Mouse (Mus musculus) intestine, embryonic 14.5 days (tissue): ENCODE measurements around the gene Malrd1. TPM values are rescaled to one million over a fixed set of nuclear protein-coding genes. Genes with fewer than 3 reads are reported as not detected.

Source experiments
- ATAC-seq: fragments of 200-750 bp; cut with Nextera tagmentation; replicated peaks from 2 replicates; pipeline ENCODE4 v1.8.0; 2017; ENCODE audit warnings: low read depth, moderate number of reproducible peaks, moderate TSS enrichment, moderate library complexity; ENCODE audit not compliant: low FRiP score, low TSS enrichment
- DNase-seq: peaks from one replicate; pipeline ENCODE4 v3.0.0-alpha.2; 2018; ENCODE audit warnings: low spot score
- H3K27ac ChIP-seq: fragments of 300-500 bp; sonication (generic); 2 replicates; pipeline ENCODE4 v1.5.1; 2014; ENCODE audit warnings: low read depth, mild to moderate bottlenecking, control low read depth
- H3K27me3 ChIP-seq: fragments of 300-500 bp; sonication (generic); replicated peaks from 2 replicates; pipeline ENCODE4 v1.6.1; 2014; ENCODE audit warnings: low read length, control low read depth; ENCODE audit not compliant: control insufficient read depth, insufficient read depth
- H3K36me3 ChIP-seq: fragments of 300-500 bp; sonication (generic); 2 replicates; pipeline ENCODE4 v1.6.1; 2014; ENCODE audit warnings: low read length, control low read depth; ENCODE audit not compliant: control insufficient read depth, insufficient read depth
- H3K4me1 ChIP-seq: fragments of 300-500 bp; sonication (generic); replicated peaks from 2 replicates; pipeline ENCODE4 v1.6.1; 2014; ENCODE audit warnings: low read length, control low read depth, mixed read lengths; ENCODE audit not compliant: control insufficient read depth, insufficient read depth
- H3K4me2 ChIP-seq: fragments of 300-500 bp; sonication (generic); 2 replicates; pipeline ENCODE4 v1.6.1; 2014; ENCODE audit warnings: low read length
- H3K4me3 ChIP-seq: fragments of 300-500 bp; sonication (generic); 2 replicates; pipeline ENCODE4 v1.5.1; 2014; ENCODE audit warnings: low read depth, low read length, control low read depth, mixed read lengths
- H3K9ac ChIP-seq: fragments of 300-500 bp; sonication (generic); 2 replicates; pipeline ENCODE4 v1.6.1; 2014; ENCODE audit warnings: mild to moderate bottlenecking, low read length
- H3K9me3 ChIP-seq: fragments of 300-500 bp; sonication (generic); 2 replicates; pipeline ENCODE4 v1.6.1; 2016; ENCODE audit warnings: low read length, control low read depth; ENCODE audit not compliant: control insufficient read depth
- WGBS: fragments of 180-500 bp; shearing (Covaris S2); extraction: QIAGEN DNeasy Blood & Tissue Kit; methylation state at CpG from one replicate; pipeline ENCODE4 v1.1.7; 2014; 5-methylcytosine and 5-hydroxymethylcytosine counted together
- polyA plus RNA-seq: library from polyadenylated mRNA; unstranded; fragments of >200 nt; fragmentation: Nextera tagmentation; extraction: Ambion mirVana; gene quantifications from 2 replicates; pipeline ENCODE4 v1.2.1, GENCODE M21; 2014

The Malrd1 gene
- polyA plus RNA-seq, 1 experiment from 2014 or later: 1.8 TPM

DNA sequence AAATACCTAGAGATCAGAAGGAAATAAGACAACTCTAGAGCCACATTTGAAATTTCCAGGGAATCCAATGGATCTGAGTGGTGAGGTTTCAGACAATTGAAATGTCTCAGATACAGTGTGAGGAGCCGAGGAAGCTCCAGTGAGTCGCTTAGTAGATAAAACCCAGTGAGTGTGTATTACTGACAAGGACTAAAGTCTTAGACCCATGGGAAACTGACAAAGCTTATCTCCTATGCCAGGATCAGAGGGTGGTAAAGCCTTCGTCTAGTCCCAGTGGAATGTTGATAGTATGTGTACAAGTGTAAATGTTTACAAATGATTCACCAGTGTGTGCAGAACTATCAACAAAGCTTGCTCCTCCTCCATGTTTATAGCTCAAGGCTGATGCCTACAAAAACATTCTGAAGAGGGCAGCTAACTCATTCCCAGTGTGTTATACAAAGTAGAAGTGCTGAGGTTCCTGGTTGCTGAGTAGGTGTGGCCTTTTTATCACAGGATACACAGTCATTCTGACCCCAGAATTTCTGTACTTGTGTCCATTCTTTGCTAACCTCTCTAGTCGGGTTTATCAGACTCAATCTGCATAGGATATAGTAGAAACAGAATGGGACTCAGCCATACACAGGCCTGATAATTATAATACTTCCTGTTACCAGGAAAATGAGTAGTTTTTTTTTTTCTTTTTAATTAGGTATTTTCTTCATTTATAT is 218.9 kb downstream of the Malrd1 start:
- no peak for ATAC-seq
- no peak overlapping the region for H3K9ac ChIP-seq
- H3K27ac ChIP-seq: no peak overlapping the region
- DNase-seq: no peak
- no peak overlapping the region for H3K4me3 ChIP-seq
- H3K4me2 ChIP-seq: no peak overlapping the region
- WGBS: 35% methylated on average over 4 of the region's 4 CpGs
- no peaks in the 10 kb centered on the region for H3K36me3 ChIP-seq
- no peaks in the 10 kb centered on the region for H3K27me3 ChIP-seq
- no peaks in the 10 kb centered on the region for H3K9me3 ChIP-seq
- no peaks in the 10 kb centered on the region for H3K4me1 ChIP-seq

DNA sequence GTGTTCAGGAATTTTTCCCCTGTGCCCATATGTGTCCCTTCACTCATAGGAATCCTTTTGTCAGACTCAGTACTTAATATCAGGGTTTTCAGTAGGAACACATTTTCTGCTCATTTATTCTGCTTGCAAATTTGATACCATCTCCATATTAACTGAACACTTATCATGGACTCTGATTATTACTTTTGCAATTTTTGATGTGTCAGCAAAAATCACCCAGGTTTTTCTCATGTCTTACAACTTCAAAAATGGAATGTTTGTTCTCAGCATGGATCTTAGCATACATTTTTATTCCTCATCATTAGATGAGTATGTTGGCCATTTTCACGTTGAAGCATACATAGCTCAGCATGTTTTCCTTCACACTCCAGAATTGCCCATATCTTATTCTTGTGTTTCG is 258.5 kb downstream of the Malrd1 start:
- ATAC-seq: no peak

GRCm38 (mm10) chr2:15815724-15816123 is 289.4 kb downstream of the Malrd1 start:
- ATAC-seq (no peak), DNase-seq (no peak)
- Histone ChIP-seq H3K9ac (no peak overlapping the region), H3K4me1 (no peaks in the 10 kb centered on the region), H3K9me3 (no peaks in the 10 kb centered on the region), H3K4me3 (no peak overlapping the region), H3K27ac (no peak overlapping the region), H3K4me2 (no peak overlapping the region), H3K27me3 (no peaks in the 10 kb centered on the region), H3K36me3 (no peaks in the 10 kb centered on the region)
- 58% methylated on average over 1 of the region's 1 CpGs for WGBS

More for the DNA sequence above, 258.5 kb downstream of the Malrd1 start:
- Histone ChIP-seq H3K4me2 (no peak overlapping the region), H3K4me1 (no peaks in the 10 kb centered on the region), H3K9ac (no peak overlapping the region), H3K27ac (no peak overlapping the region), H3K36me3 (no peaks in the 10 kb centered on the region), H3K4me3 (no peak overlapping the region), H3K9me3 (no peaks in the 10 kb centered on the region), H3K27me3 (no peaks in the 10 kb centered on the region)
- DNase-seq: no peak
- 86% methylated on average over 2 of the region's 2 CpGs for WGBS

- no peak for DNase-seq
- no peaks in the 10 kb centered on the region for H3K27me3 ChIP-seq
- no peak overlapping the region for H3K4me3 ChIP-seq
- no peak overlapping the region for H3K4me2 ChIP-seq
- no peaks in the 10 kb centered on the region for H3K36me3 ChIP-seq
- WGBS: 31% methylated on average over 7 of the region's 7 CpGs
- H3K9me3 ChIP-seq: no peaks in the 10 kb centered on the region
- ATAC-seq: no peak
- H3K9ac ChIP-seq: no peak overlapping the region
- no peaks in the 10 kb centered on the region for H3K4me1 ChIP-seq
- no peak overlapping the region for H3K27ac ChIP-seq
Measured at GRCm38 (mm10) chr2:15869380-15869779, 343.1 kb downstream of the Malrd1 start.

GRCm38 (mm10) chr2:15893418-15894120 is 367.3 kb downstream of the Malrd1 start:
- DNase-seq: no peak
- WGBS: 62% methylated on average over 1 of the region's 1 CpGs
- H3K27ac ChIP-seq: no peak overlapping the region
- H3K9ac ChIP-seq: no peak overlapping the region
- H3K36me3 ChIP-seq: no peaks in the 10 kb centered on the region
- H3K4me1 ChIP-seq: no peaks in the 10 kb centered on the region
- H3K27me3 ChIP-seq: no peaks in the 10 kb centered on the region
- no peak overlapping the region for H3K4me3 ChIP-seq
- H3K4me2 ChIP-seq: no peak overlapping the region
- no peaks in the 10 kb centered on the region for H3K9me3 ChIP-seq
- no peak for ATAC-seq

GRCm38 (mm10) chr2:15925432-15925831 is 399.2 kb downstream of the Malrd1 start:
- DNase-seq: no peak
- Histone ChIP-seq H3K27me3 (no peaks in the 10 kb centered on the region), H3K4me3 (no peak overlapping the region), H3K4me1 (no peaks in the 10 kb centered on the region), H3K9me3 (no peaks in the 10 kb centered on the region), H3K27ac (no peak overlapping the region), H3K36me3 (no peaks in the 10 kb centered on the region), H3K4me2 (no peak overlapping the region), H3K9ac (no peak overlapping the region)
- WGBS: 41% methylated on average over 3 of the region's 3 CpGs
- no peak for ATAC-seq

DNA sequence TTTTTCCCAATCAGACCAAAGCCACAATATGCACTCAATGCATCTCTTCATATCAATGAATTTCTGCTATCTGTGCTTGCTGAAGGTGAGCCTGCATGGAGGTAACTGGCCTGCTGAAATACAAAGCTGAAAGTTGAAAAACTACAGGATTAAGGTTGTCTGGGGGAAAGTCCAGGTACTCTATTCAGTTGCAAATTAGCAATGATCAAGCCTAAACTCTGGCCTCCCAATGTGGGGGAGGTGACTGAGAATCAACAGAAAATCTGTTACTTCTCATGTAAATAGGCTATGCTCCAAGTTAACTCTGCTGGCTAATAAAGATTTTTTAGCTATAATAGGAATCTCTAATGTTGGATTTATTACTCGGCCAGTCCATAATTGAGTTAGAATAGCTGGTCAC is 399.8 kb downstream of the Malrd1 start:
- no peaks in the 10 kb centered on the region for H3K9me3 ChIP-seq
- no peak overlapping the region for H3K4me2 ChIP-seq
- no peak for DNase-seq
- H3K36me3 ChIP-seq: no peaks in the 10 kb centered on the region
- no peaks in the 10 kb centered on the region for H3K27me3 ChIP-seq
- no peak for ATAC-seq
- no peak overlapping the region for H3K9ac ChIP-seq
- no peak overlapping the region for H3K27ac ChIP-seq
- WGBS: 73% methylated on average over 1 of the region's 1 CpGs
- H3K4me1 ChIP-seq: no peaks in the 10 kb centered on the region
- no peak overlapping the region for H3K4me3 ChIP-seq

DNA sequence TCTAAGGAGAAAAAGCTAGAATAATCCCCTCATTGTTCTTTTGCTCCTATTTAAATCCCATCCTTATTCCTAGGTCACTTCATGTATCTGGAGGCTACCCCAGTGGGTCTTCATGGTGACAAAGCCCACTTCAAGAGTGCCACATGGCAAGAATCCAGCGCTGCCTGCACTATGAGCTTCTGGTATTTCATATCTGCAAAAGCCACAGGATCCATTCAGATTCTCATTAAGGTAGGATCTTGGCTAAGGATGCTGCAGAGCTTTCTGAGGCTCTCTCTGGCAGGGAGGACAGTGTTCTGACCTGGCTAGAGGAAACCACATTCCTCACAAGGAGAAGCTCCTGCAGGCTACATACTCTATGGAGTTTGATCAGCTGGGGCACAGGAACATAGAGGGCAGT is 405.2 kb downstream of the Malrd1 start:
- WGBS: 70% methylated on average over 1 of the region's 1 CpGs
- DNase-seq: no peak

DNA sequence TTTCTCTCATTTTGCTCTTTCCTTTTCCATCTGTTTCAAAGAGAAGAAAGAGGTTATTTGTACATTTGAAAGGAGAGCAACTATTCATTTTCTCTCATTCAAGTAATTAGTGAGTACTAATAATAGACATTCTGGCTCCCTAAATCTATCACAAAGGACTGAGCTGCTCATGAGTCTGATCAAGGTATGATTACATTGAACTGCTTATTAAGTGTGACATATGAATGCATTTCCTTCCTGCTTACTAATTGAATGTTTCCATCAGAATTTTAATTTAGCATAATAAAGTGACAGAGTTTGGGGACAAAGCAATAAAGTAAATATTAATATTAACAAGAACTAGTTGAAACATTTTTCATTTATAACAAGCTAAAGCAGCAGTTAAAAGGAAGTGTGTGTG is 405.6 kb downstream of the Malrd1 start:
- no peaks in the 10 kb centered on the region for H3K9me3 ChIP-seq
- no peak overlapping the region for H3K27ac ChIP-seq
- no peak overlapping the region for H3K4me2 ChIP-seq
- no peaks in the 10 kb centered on the region for H3K27me3 ChIP-seq
- H3K4me1 ChIP-seq: no peaks in the 10 kb centered on the region
- H3K36me3 ChIP-seq: no peaks in the 10 kb centered on the region
- H3K9ac ChIP-seq: no peak overlapping the region
- no peak for ATAC-seq
- DNase-seq: no peak
- no peak overlapping the region for H3K4me3 ChIP-seq

More for the DNA sequence above, 405.2 kb downstream of the Malrd1 start:
- Histone ChIP-seq H3K9ac (no peak overlapping the region), H3K4me1 (no peaks in the 10 kb centered on the region), H3K4me3 (no peak overlapping the region), H3K9me3 (no peaks in the 10 kb centered on the region), H3K4me2 (no peak overlapping the region), H3K36me3 (no peaks in the 10 kb centered on the region), H3K27me3 (no peaks in the 10 kb centered on the region), H3K27ac (no peak overlapping the region)
- ATAC-seq: no peak
